Mouse (Mus musculus) urinary bladder, postnatal 36 days (tissue): Measurements from ENCODE around the gene Fam89a.

Experiments
- DNase-seq, 2 experiments: peaks; one replicate each; pipeline ENCODE4 v3.0.0; 2022; ENCODE audit warnings: low spot score in 2 of 2, mixed read lengths in 1 of 2

Gene Fam89a

DNA sequence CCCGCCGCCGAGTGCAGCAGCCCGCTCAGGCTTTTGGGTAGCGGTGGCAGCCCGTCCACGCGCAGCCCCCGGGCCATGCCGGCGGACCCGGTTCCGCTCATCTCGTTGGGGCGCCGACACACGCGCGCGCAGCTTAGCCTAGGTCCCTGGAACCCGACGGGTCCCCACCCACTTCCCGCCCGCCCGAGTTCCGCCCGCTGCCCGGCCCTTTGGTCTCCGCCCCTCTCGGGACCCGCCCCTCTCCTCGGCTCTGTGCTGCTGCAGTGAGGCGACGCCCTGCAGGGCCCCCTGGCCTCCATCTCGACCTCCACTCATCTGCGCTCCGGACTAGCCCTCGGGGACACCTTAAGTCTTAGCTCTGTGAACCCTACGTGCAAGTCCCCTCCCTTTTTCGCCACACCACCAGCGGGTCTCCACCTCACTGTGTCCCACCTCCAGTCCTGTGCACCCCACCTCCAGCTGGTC lies at the start of gene Fam89a:
Gene Fam89a, minus strand, starts transcription at position 124 of the 465 bp plus-strand sequence.
- peak; percentile 28 to 52 for DNase-seq

DNA sequence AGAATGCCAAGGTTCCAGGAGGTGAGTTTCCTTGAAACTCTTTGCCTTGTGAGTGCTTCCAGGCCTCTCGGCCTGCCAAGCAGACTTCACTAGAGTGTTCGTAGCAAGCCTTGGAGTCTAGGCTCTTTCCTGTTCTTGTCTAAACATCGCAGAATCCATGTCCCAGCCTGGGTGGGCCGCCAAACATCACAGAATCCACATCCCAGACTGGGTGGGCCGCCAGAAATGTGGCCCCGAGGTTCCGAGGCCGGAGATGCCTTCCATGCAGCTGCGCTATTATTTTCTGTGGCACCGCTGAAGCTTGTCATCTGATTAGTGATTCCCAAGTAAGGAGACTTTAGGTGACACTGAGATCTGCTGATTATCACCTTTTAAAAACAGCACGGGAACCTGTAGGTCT lies 48.9 kb upstream of the Fam89a start:
- DNase-seq = no peak

- no peak for DNase-seq
Observed at GRCm38 (mm10) chr8:124795781-124796488, 44.3 kb upstream of the Fam89a start.

DNA sequence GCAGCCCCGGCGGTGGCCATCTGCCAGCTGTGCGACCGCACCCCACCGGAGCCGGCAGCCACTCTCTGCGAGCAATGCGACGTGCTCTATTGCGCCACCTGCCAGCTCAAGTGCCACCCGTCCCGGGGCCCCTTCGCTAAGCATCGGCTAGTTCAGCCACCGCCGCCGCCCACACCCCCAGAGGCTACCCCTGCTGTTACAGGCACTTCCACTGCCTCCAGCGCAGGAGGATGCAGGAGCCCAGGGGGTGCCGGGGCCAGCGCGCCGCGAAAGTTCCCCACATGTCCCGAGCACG lies 42.8 kb upstream of the Fam89a start:
- DNase-seq = peak in 1 of 2 experiments; percentile 20

GRCm38 (mm10) chr8:124793661-124794485 lies 42.2 kb upstream of the Fam89a start:
- DNase-seq = no peak

- DNase-seq = peak; percentile 65 to 86
Observed at GRCm38 (mm10) chr8:124793172-124793651, 41.6 kb upstream of the Fam89a start.

DNA sequence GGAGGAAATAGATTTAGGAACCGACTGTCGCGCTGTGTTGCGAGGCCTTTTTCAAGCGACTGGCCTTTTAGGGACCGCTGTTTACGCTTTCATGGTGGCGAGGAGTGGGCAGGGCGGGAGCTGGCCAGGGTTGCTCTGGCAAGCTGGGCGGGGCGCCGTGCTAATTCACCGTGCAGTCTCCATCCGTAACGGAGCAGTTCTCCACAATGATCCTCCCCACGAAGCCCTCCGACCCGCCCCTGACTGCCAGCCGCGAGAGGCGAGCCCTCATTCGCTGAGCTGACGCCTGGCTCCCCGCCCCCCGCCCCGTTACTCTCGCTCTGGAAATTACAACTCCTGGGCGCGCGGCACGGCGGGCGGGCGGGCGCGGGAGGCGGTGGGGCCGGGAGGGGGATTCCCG lies 41.1 kb upstream of the Fam89a start, which contains the start of gene Trim67:
Gene Trim67, plus strand, starts transcription at position 385 of the 400 bp plus-strand sequence.
- DNase-seq = no peak

DNA sequence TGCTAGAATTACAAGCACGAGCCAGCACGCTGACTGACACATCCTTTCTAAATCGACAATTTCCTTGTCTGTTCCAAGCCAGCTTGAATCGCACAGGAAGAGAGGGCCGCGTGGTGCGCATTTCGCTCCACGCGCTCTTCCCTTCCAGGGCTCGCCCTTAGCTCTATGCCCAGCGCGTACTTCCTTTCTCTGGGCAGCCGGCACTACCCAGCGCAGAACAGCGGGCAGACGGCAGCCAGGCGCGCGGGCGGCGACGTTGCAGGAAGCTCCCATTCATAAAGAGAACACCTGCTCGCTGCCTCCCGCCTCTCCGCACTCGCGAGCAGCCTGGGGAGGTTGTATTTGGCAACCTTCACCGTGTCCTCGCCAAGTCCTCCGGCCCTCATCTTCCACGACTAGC lies 40.6 kb upstream of the Fam89a start:
- no peak for DNase-seq

GRCm38 (mm10) chr8:124791751-124792150 lies 40.1 kb upstream of the Fam89a start:
- DNase-seq = no peak

GRCm38 (mm10) chr8:124790676-124791075 lies 39.0 kb upstream of the Fam89a start:
- DNase-seq = no peak

- no peak for DNase-seq
Observed at GRCm38 (mm10) chr8:124784613-124785012, 33.0 kb upstream of the Fam89a start.

- DNase-seq = no peak
Observed at GRCm38 (mm10) chr8:124783228-124783627, 31.6 kb upstream of the Fam89a start.

DNA sequence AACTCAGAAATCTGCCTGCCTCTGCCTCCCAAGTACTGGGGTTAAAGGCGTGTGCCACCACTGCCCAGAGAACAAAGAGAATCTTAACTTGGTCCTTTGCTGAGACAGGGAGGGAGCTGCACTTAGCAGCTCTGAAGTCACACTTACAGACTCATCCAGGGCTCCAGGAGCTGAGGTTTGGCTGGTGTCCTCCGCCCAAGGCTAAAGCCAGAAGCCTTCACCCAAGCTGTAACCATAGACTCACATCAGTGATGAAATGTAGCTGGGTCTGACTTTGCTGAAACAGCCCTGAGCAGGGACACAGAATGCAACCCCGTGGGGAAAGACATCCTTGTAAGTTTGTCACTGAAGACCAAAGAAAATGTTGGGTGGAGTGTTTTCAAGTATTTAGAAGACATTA lies 30.8 kb upstream of the Fam89a start:
- no peak for DNase-seq

DNA sequence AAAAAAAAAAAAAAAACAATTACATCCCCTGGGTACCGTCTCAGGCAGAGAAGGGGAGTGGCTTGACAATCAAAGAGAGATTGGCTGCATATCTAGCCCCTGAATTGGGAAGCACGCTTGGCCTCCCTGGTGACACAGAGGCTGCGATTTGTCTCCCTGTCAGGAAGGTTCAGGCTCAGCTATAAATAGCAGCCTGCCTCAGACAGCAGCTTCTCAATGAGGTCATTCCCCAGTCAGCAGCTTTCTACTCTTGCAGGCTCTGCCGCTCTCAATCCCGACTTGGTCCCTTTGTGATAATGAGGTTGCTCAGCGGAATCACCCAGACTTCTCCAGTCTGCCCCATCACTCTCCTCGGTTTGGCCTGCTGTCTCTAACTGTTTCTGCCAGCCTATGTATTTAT lies 28.6 kb upstream of the Fam89a start:
- no peak for DNase-seq

GRCm38 (mm10) chr8:124775695-124776094 lies 24.1 kb upstream of the Fam89a start:
- peak in 1 of 2 experiments; percentile 54 for DNase-seq

DNA sequence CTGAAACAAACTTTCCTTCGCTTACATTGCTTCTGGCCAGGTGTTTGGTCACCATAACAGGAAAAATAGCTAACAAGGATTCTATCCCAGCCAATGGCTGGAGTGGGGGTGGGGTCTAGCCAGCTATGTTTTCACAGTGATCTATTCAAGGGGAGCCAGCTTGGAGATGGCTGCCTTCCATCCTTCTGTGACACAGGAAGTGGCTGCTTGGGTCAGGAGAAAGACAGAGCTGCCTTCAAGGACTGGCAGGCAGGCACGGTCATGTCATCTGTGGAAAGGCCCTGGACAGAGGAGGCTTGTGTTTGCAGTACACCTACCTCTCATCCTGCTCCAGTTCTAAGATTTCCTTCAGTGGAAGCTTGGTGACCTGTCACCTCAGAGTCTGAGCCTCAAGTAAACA lies 20.8 kb upstream of the Fam89a start:
- DNase-seq = no peak

GRCm38 (mm10) chr8:124763061-124763460 lies 11.4 kb upstream of the Fam89a start:
- no peak for DNase-seq

GRCm38 (mm10) chr8:124758544-124758943 lies 6.9 kb upstream of the Fam89a start:
- DNase-seq = no peak

GRCm38 (mm10) chr8:124756601-124757000 lies 5.0 kb upstream of the Fam89a start:
- DNase-seq = no peak

- DNase-seq = no peak
Observed at GRCm38 (mm10) chr8:124756153-124756552, 4.5 kb upstream of the Fam89a start.

DNA sequence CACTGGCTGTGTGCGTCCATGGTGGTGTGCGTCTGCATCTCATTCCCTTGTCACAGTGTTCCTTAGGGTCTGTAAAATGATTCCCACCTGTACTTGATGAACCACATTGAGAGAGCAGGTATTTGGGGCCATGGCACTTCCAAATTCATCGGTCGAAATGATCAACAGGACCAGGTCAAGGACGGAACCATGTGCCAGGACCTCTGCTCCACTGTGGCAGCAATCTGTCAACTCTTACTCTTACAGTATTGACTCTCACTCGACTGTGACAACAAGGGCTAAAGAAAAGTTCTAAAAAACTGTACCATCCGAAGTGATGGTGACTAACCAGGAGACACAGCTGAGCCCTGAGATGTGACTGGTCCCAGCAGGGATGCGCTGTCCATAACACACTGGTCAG lies 3.8 kb upstream of the Fam89a start:
- DNase-seq = no peak

- DNase-seq = no peak
Observed at GRCm38 (mm10) chr8:124754792-124755190, 3.2 kb upstream of the Fam89a start.
